Mouse (Mus musculus) liver, adult 2 months (tissue): ENCODE data around the gene Zcchc4. TPM values are rescaled to one million over a fixed set of nuclear protein-coding genes. Genes with fewer than 3 reads are reported as not detected.
A peak's percentile ranks its signal among the peaks of the same experiment; 100 is the strongest.

Experiments used
- DNase-seq: peaks from one replicate; pipeline ENCODE4 v3.0.0-alpha.2; 2011; ENCODE audit warnings: low read depth, low spot score; ENCODE audit errors: extremely low read depth
- H3K27ac ChIP-seq: fragments of 200-500 bp; replicated peaks from 2 replicates; pipeline ENCODE4 v1.5.1; 2012; ENCODE audit warnings: low read depth, mild to moderate bottlenecking, control low read depth, inconsistent platforms, low read length; ENCODE audit not compliant: insufficient read depth
- H3K27me3 ChIP-seq: fragments of 200-500 bp; 2 replicates; pipeline ENCODE4 v1.6.1; 2012; ENCODE audit warnings: mild to moderate bottlenecking, moderate library complexity, low read length, inconsistent platforms; ENCODE audit not compliant: control insufficient read depth, insufficient read depth
- H3K36me3 ChIP-seq: fragments of 200-500 bp; 2 replicates; pipeline ENCODE4 v1.6.1; 2012; ENCODE audit warnings: low read length, inconsistent platforms; ENCODE audit not compliant: control insufficient read depth, insufficient read depth
- H3K4me1 ChIP-seq: fragments of 200-500 bp; 2 replicates; pipeline ENCODE4 v1.6.1; 2011; ENCODE audit warnings: low read length; ENCODE audit not compliant: control insufficient read depth, insufficient read depth
- H3K4me3 ChIP-seq: fragments of 200-500 bp; 2 replicates; pipeline ENCODE4 v1.5.1; 2011; ENCODE audit warnings: low read depth, mild to moderate bottlenecking, control low read depth, low read length, moderate library complexity; ENCODE audit not compliant: insufficient read depth
- H3K79me2 ChIP-seq: fragments of 200-500 bp; 2 replicates; pipeline ENCODE4 v1.6.1; 2012; ENCODE audit warnings: inconsistent platforms, mild to moderate bottlenecking, low read length, moderate library complexity; ENCODE audit not compliant: control insufficient read depth, insufficient read depth
- H3K9ac ChIP-seq: fragments of 200-500 bp; 2 replicates; pipeline ENCODE4 v1.6.1; 2012; ENCODE audit warnings: low read depth, mild to moderate bottlenecking, control low read depth, inconsistent platforms, low read length
- CTCF ChIP-seq: fragments of 200-500 bp; IDR thresholded peaks from 2 replicates; pipeline ENCODE4 v1.5.1; 2011; ENCODE audit warnings: low read depth, low read length, control low read depth
- POLR2A ChIP-seq: fragments of 200-500 bp; IDR thresholded peaks from 2 replicates; pipeline ENCODE4 v1.6.1; 2011; ENCODE audit warnings: low read length, control low read depth; ENCODE audit not compliant: insufficient read depth; ENCODE audit errors: extremely low read depth
- WGBS: fragments of 180-500 bp; shearing (Covaris S2); methylation state at CpG from one replicate; pipeline ENCODE4 v1.1.7; 2018; 5-methylcytosine and 5-hydroxymethylcytosine counted together
- polyA plus RNA-seq: library from polyadenylated mRNA; depleted of rRNA; stranded (reverse); fragments of >200 nt; gene quantifications from 2 replicates; pipeline ENCODE4 v1.2.3, GENCODE M21; 2012; rRNA removed
- total RNA-seq: library from RNA; depleted of rRNA; stranded (reverse); fragments of >200 nt; gene quantifications from 2 replicates; pipeline ENCODE4 v1.2.3, GENCODE M21; 2014; rRNA removed

Gene Zcchc4
- total RNA-seq (5.8 and 5.9 TPM in 2 replicates), polyA plus RNA-seq (2.1 and 2.5 TPM in 2 replicates)

DNA sequence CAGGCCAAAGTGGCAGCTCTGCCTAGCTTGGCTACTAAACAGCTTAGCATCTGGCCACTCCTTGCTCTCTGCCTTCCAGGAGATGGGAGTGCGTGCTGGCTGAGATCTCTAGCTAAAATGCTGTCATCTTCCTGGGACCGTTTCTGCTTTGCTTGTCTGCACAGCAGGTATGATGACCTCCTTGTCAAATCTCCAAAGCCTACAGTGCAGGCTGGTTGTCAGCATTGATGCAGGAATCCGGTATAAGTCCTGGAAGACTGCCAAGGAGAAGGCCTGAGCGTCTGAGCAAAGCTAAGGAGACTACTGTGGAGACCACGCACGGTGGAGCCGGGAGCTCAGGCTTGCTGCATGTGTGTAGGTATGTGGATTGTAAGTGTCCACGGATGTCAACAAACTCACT, at the start of gene Zcchc4:
Gene Zcchc4 (plus strand): TSS at position 173 of the 400 bp plus-strand sequence.
- WGBS, result 79% methylated on average over 8 of the region's 8 CpGs
- no peak within 1 kb of the TSS for H3K4me3 ChIP-seq
- no peak within 1 kb of the TSS for H3K9ac ChIP-seq
- peaks cover 4% of the 10 kb centered on the region; the same call in 1 of the 2 replicates for H3K36me3 ChIP-seq
- no peaks in the 10 kb centered on the region for H3K4me1 ChIP-seq
- no peak for DNase-seq
- TF ChIP-seq POLR2A (no peak), CTCF (no peak)
- H3K27ac ChIP-seq, result no peak within 1 kb of the TSS
- no peaks in the 10 kb centered on the region for H3K27me3 ChIP-seq
- no peaks in the 10 kb centered on the region for H3K79me2 ChIP-seq

DNA sequence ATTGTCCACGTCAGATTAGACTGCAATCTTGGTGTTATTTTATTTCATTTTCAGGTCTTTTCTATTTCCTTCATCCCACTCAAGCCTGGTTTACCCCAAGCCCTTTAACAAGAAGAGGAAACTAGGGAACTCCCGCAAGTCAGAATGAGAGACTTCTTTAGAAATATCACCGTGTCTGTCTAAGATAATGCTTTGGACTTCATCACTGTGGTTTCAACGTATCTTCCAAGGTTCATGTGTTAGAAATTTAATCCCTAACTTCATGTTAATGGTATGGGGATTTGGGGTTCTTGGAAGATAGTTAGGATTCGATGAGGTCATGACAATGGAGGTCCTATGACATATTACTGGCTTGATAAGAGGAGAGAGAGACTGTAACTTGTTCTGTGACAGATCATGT, 47.5 kb upstream of the Zcchc4 start:
- Histone ChIP-seq H3K27me3 (no peaks in the 10 kb centered on the region), H3K9ac (no peak overlapping the region), H3K27ac (no peak overlapping the region), H3K4me3 (no peak overlapping the region), H3K36me3 (no peaks in the 10 kb centered on the region), H3K79me2 (no peaks in the 10 kb centered on the region), H3K4me1 (no peaks in the 10 kb centered on the region)
- WGBS, result 77% methylated on average over 5 of the region's 5 CpGs
- no peak for TF ChIP-seq CTCF
- TF ChIP-seq POLR2A, result no peak
- no peak for DNase-seq

DNA sequence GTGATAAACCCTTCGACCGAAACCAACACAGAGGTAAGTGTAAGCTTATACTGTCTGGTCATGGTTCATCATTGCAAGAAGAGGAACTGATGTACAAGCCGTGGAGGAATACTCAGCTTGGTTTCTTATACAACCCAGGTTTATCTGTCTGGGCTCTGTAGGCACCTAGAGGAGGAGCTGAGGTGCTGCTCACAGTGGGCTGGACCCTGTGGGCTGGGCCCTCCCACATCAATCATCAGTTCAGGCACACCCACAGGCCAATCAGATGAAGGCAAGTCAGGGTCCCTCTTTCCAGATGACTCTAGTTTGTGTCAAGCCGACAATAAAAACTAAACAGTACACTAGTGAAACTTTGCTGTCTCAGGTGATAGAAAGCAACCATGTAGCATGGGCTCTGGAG, 42.4 kb upstream of the Zcchc4 start:
- WGBS, result 80% methylated on average over 4 of the region's 4 CpGs
- TF ChIP-seq CTCF, result no peak
- TF ChIP-seq POLR2A, result no peak
- H3K9ac ChIP-seq, result no peak overlapping the region
- no peaks in the 10 kb centered on the region for H3K79me2 ChIP-seq
- no peak overlapping the region for H3K27ac ChIP-seq
- no peak for DNase-seq
- H3K4me1 ChIP-seq, result no peaks in the 10 kb centered on the region
- no peaks in the 10 kb centered on the region for H3K27me3 ChIP-seq
- H3K36me3 ChIP-seq, result no peaks in the 10 kb centered on the region
- H3K4me3 ChIP-seq, result no peak overlapping the region

DNA sequence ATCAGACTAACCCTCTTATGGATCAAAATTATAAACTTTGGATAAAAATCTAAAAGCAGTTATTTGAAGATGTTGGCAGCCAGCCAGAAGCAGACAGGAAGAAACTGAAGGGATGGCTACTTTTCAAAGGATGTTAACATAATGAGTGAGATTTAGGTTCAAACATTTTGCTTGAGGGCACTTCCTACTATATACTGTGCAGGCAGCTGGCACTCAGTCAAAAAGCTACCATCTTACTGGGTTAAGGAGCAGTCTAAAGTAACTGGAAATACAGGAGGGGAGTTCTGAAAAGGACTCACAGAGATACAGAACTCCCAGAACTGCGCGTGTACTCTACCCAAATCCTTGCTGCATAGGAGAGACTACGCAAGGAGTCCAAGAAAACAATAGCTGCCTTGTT, 39.2 kb upstream of the Zcchc4 start:
- 91% methylated on average over 3 of the region's 3 CpGs for WGBS
- DNase-seq, result no peak

DNA sequence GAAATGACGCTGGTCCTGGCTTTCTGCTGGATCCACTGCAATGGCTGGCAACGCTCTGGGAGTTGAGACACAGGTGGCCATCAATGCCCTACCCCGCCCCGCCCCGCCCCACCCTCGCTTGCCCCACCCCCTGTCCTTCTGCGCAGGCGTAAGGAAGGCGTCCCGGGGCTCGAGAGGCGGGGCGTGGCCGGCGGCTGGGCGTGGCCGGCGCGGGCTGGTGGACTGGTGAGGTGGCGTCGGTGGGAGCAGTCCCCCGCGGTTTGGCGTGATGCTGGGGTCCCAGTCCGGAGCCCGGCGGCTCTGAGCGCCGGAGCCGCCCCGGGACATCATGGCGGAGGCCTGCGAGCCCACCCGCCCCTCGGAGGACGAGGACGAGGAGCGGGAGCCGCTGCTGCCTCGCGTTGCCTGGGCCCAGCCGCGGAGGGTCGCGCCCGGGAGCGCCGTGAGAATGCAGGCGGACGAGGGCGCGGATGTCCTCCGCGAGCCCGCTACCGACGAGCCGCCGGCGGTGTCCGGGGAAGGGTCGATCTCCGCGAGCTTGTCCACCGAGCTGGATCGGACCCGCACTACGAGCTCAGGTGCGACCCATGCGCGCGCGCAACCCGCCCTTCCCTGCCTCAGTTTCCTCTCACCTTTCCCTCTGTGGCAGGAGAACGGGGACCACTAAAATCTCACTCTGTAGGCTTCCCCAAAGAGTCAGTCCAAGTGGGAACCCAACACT, 33.7 kb upstream of the Zcchc4 start, which contains the start of gene Pi4k2b:
Gene Pi4k2b (plus strand): TSS at position 184 of the 721 bp plus-strand sequence.
- TF ChIP-seq POLR2A (peak; percentile 62), CTCF (no peak)
- H3K27ac ChIP-seq, result peak within 1 kb of the TSS; percentile 87
- peaks cover 4% of the 10 kb centered on the region; the same call in 1 of the 2 replicates for H3K79me2 ChIP-seq
- H3K4me1 ChIP-seq, result peaks cover 7% of the 10 kb centered on the region
- peak within 1 kb of the TSS; percentile 91 for H3K4me3 ChIP-seq
- H3K36me3 ChIP-seq, result peaks cover 3% of the 10 kb centered on the region
- no peaks in the 10 kb centered on the region for H3K27me3 ChIP-seq
- peak within 1 kb of the TSS; percentile 97 for H3K9ac ChIP-seq
- under 1% methylated on average over 73 of the region's 75 CpGs for WGBS
- peak; percentile 58 for DNase-seq

More for the DNA sequence above, 39.2 kb upstream of the Zcchc4 start:
- H3K36me3 ChIP-seq, result no peaks in the 10 kb centered on the region
- H3K4me1 ChIP-seq, result no peaks in the 10 kb centered on the region
- H3K79me2 ChIP-seq, result no peaks in the 10 kb centered on the region
- no peak overlapping the region for H3K4me3 ChIP-seq
- H3K27me3 ChIP-seq, result no peaks in the 10 kb centered on the region
- H3K9ac ChIP-seq, result no peak overlapping the region
- no peak overlapping the region for H3K27ac ChIP-seq
- TF ChIP-seq POLR2A (no peak), CTCF (no peak)
